Mouse (Mus musculus) ES-Bruce4 (cell line): ENCODE results near the gene Sumo3. TPM values are rescaled to one million over a fixed set of nuclear protein-coding genes. Genes with fewer than 3 reads are reported as not detected.

ENCODE experiments used
- H3K27ac ChIP-seq: 2 replicates; pipeline ENCODE4 v1.5.1; 2012; ENCODE audit warnings: low read length, inconsistent platforms; ENCODE audit not compliant: insufficient read depth
- H3K27me3 ChIP-seq: 2 replicates; pipeline ENCODE4 v1.6.1; 2012; ENCODE audit warnings: mild to moderate bottlenecking, low read length, inconsistent platforms; ENCODE audit not compliant: control insufficient read depth, poor library complexity, insufficient read depth, severe bottlenecking
- H3K36me3 ChIP-seq: 2 replicates; pipeline ENCODE4 v1.6.1; 2012; ENCODE audit warnings: inconsistent platforms, mild to moderate bottlenecking, low read length, moderate library complexity; ENCODE audit not compliant: control insufficient read depth, poor library complexity, insufficient read depth, severe bottlenecking
- H3K4me1 ChIP-seq: one replicate; pipeline ENCODE4 v1.8.1; 2011; ENCODE audit warnings: low read length; ENCODE audit not compliant: control insufficient read depth, insufficient read depth
- H3K4me3 ChIP-seq: 2 replicates; pipeline ENCODE4 v1.5.1; 2011; ENCODE audit warnings: low read depth, mild to moderate bottlenecking, low read length
- H3K9ac ChIP-seq: 2 replicates; pipeline ENCODE4 v1.6.1; 2012; ENCODE audit warnings: low read depth, mild to moderate bottlenecking, inconsistent platforms; ENCODE audit not compliant: poor library complexity, severe bottlenecking
- H3K9me3 ChIP-seq: replicated peaks from 2 replicates; pipeline ENCODE4 v1.6.1; 2012; ENCODE audit warnings: mild to moderate bottlenecking, low read length, inconsistent platforms; ENCODE audit not compliant: control insufficient read depth, poor library complexity, insufficient read depth, severe bottlenecking
- CTCF ChIP-seq: IDR thresholded peaks from one replicate; pipeline ENCODE4 v1.8.1; 2011; ENCODE audit warnings: low read depth, low read length
- EP300 ChIP-seq: IDR thresholded peaks from 2 replicates; pipeline ENCODE4 v1.6.1; 2011; ENCODE audit warnings: low read depth, low read length; ENCODE audit not compliant: insufficient read depth
- POLR2A ChIP-seq: IDR thresholded peaks from one replicate; pipeline ENCODE4 v1.8.1; 2011; ENCODE audit warnings: low read length; ENCODE audit not compliant: insufficient read depth
- polyA plus RNA-seq: library from polyadenylated mRNA; stranded (reverse); fragments of >200 nt; gene quantifications from 2 replicates; pipeline ENCODE4 v1.2.4, GENCODE M21; 2011; ENCODE audit warnings: low read depth; ENCODE audit not compliant: missing spikeins, insufficient read depth, insufficient read length

The Sumo3 gene
- polyA plus RNA-seq, 1 experiment = 218 TPM

DNA sequence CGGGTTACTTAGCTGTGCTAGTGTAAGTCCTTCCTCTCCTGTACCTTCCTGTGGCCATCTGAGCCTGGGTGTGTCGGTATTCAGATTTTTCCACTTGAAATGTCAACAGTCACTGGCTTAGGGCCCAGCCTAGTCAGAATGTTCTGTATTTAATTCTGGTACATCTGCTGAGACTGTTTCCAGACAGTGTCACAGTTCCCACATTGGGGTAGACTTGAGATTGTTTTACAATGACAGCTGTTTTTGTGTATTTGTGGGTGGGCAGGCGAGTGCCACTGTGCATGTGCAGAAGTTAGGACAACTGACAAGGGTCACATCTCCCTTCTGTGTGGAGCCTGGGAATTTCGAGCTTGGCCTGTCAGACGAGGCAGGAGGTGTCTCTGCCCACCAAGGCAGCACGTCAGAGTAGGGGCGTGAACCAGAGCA lies 18.7 kb downstream of the Sumo3 start:
- no peak for TF ChIP-seq CTCF
- no peak for TF ChIP-seq POLR2A
- no peak for TF ChIP-seq EP300
- H3K36me3 ChIP-seq = peaks cover 4% of the 10 kb centered on the region; the same call in 1 of the 2 replicates
- H3K27me3 ChIP-seq = no peaks in the 10 kb centered on the region
- H3K9me3 ChIP-seq = no peaks in the 10 kb centered on the region
- no peak overlapping the region for H3K4me3 ChIP-seq
- no peak overlapping the region for H3K9ac ChIP-seq
- no peak overlapping the region for H3K27ac ChIP-seq
- peaks cover 2% of the 10 kb centered on the region for H3K4me1 ChIP-seq

DNA sequence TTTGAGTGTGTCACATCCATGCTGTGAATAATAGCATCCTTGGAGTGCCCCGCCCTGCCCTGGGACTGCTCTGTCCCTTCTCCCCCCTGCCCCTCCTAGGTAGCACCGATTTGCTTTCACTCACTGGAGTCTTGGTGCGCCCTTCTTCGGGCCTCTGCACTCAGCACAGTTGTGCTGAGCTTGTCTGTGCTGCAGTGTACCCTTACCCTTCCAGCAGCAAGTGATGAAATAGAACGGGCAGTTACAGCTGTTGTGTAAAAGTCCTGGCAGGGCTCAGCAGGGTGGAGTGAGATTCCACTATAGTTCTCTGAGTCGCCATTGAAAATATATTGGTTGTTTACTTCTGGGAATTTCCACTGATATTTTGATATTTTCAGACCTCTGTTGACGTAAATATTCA lies 20.1 kb downstream of the Sumo3 start:
- no peaks in the 10 kb centered on the region for H3K9me3 ChIP-seq
- peaks cover 2% of the 10 kb centered on the region for H3K4me1 ChIP-seq
- H3K36me3 ChIP-seq = peaks cover 4% of the 10 kb centered on the region; the same call in 1 of the 2 replicates
- H3K9ac ChIP-seq = no peak overlapping the region
- TF ChIP-seq POLR2A (no peak), EP300 (no peak), CTCF (no peak)
- H3K27me3 ChIP-seq = no peaks in the 10 kb centered on the region
- H3K4me3 ChIP-seq = no peak overlapping the region
- H3K27ac ChIP-seq = no peak overlapping the region

DNA sequence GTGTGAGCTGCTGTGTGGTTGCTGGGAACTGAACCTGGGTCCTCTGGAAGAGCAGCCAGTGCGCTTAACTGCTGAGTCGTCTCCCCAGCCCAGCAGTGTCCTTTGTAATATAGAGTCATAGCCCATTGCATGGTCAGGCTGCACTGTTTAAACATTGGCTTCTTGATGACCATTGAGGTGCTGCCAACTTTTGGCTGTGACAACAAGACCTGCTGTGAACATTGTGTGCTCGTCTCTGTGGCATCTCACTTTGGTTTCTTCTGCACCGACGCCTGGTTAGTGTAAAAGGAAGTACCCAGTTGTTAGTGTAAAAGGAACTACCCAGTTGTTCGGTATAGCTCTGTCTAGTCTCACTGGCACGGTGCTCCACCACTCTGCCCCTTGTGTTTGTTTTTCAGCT lies 20.7 kb downstream of the Sumo3 start:
- TF ChIP-seq CTCF (no peak), EP300 (no peak), POLR2A (no peak)
- Histone ChIP-seq H3K27ac (no peak overlapping the region), H3K4me1 (peaks cover 2% of the 10 kb centered on the region), H3K9me3 (no peaks in the 10 kb centered on the region), H3K4me3 (no peak overlapping the region), H3K27me3 (no peaks in the 10 kb centered on the region), H3K9ac (no peak overlapping the region), H3K36me3 (peaks cover 6% of the 10 kb centered on the region)

DNA sequence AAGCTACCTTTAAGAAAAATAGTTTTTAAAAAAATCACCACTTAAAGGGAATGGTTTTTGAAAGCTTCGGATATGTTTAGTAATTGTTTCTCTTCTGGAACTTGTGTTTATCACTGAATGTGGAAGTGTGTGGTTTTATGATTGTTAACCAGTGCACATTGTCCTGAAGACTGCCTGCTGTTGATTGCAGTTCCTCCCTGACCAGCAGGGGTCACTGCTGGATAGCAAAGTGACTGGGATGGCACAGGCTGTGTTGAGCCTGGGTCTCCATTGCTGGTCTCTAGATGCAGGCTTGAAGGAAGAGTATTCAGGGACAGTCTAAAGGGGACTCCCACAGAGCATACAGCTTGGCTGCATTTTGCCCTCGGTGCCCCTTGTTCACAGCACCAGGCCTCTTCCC lies 21.6 kb downstream of the Sumo3 start:
- Histone ChIP-seq H3K9me3 (no peaks in the 10 kb centered on the region), H3K27me3 (no peaks in the 10 kb centered on the region), H3K9ac (no peak overlapping the region), H3K36me3 (peaks cover 8% of the 10 kb centered on the region), H3K4me1 (peaks cover 2% of the 10 kb centered on the region), H3K4me3 (no peak overlapping the region), H3K27ac (no peak overlapping the region)
- no peak for TF ChIP-seq EP300
- peak; percentile 99 for TF ChIP-seq CTCF

DNA sequence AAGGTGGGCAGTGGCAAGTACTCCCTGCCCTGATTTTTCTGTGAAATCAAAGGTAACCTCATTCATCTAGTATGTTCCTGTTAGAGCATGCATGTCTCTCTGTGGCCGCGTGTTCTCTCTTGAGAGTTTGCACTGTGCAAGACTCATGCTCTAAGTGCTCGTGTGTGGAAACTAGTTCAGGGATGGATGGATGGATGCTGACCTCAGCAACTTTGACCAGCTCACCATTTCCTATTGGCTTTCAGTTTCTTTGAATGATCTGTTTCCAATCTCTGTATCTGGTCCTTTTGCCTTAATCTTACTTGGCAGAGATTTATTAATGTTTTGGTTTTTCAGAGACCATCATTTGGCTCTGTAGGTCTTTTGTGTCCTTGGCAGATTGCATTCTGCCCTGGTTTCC lies 23.3 kb downstream of the Sumo3 start:
- H3K36me3 ChIP-seq = peaks cover 8% of the 10 kb centered on the region
- H3K27ac ChIP-seq = no peak overlapping the region
- H3K4me3 ChIP-seq = no peak overlapping the region
- TF ChIP-seq POLR2A = no peak
- no peak for TF ChIP-seq EP300
- TF ChIP-seq CTCF = no peak
- no peaks in the 10 kb centered on the region for H3K4me1 ChIP-seq
- H3K9ac ChIP-seq = no peak overlapping the region
- H3K27me3 ChIP-seq = no peaks in the 10 kb centered on the region
- H3K9me3 ChIP-seq = no peaks in the 10 kb centered on the region

DNA sequence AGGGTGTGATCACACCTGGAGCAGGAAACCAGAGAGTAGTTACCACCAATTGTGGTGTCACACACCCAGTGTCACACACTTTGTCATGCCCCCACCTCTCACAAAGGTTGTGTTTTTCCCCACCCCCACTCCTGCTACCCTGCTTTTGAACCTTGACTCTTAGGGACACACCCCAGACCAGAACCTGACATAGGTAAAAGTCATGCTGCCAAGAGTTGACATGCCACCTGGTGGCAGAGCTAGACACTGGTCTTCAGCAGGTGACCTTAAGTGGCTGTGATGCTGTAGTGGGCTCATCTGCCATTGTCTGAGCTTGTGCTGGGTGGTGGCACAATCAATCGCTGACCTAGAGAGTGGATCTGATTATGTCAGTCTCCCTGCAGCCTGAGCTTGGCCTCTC lies 24.1 kb downstream of the Sumo3 start:
- Histone ChIP-seq H3K9me3 (no peaks in the 10 kb centered on the region), H3K27ac (no peak overlapping the region), H3K36me3 (peaks cover 8% of the 10 kb centered on the region), H3K4me1 (no peaks in the 10 kb centered on the region), H3K27me3 (no peaks in the 10 kb centered on the region), H3K9ac (no peak overlapping the region), H3K4me3 (no peak overlapping the region)
- TF ChIP-seq POLR2A = no peak
- peak; percentile 12 for TF ChIP-seq CTCF
